Mouse (Mus musculus) stomach, postnatal 0 days (tissue): ENCODE data around the gene Fam171a2.

ENCODE experiments used
- CTCF ChIP-seq: IDR thresholded peaks from 2 replicates; pipeline ENCODE4 v1.5.1; 2016; ENCODE audit warnings: antibody characterized with exemption, low read depth, mild to moderate bottlenecking, moderate library complexity
- EP300 ChIP-seq: optimal IDR thresholded peaks from 2 replicates; pipeline ENCODE3; 2016; ENCODE audit warnings: antibody characterized with exemption

GRCm38 (mm10) chr11:102481779-102482178, 34.3 kb upstream of the Fam171a2 start:
- TF ChIP-seq CTCF, result no peak
- TF ChIP-seq EP300, result no peak
